Mouse (Mus musculus): ENCODE data around the gene Lrriq1. TPM values are rescaled to one million over a fixed set of nuclear protein-coding genes. Genes with fewer than 3 reads are reported as not detected.

The Lrriq1 gene
- 93.0 TPM for polyA plus RNA-seq (2014; fragmentation: Illumina TruSeq; extraction: RNeasy Lipid Tissue Mini Kit (QIAGEN cat#74804); ENCODE audit: low read depth, low replicate concordance)

GRCm38 (mm10) chr10:103235707-103236459, at the start of gene Lrriq1:
Lrriq1 (minus strand) TSS chr10:103236322.

DNA sequence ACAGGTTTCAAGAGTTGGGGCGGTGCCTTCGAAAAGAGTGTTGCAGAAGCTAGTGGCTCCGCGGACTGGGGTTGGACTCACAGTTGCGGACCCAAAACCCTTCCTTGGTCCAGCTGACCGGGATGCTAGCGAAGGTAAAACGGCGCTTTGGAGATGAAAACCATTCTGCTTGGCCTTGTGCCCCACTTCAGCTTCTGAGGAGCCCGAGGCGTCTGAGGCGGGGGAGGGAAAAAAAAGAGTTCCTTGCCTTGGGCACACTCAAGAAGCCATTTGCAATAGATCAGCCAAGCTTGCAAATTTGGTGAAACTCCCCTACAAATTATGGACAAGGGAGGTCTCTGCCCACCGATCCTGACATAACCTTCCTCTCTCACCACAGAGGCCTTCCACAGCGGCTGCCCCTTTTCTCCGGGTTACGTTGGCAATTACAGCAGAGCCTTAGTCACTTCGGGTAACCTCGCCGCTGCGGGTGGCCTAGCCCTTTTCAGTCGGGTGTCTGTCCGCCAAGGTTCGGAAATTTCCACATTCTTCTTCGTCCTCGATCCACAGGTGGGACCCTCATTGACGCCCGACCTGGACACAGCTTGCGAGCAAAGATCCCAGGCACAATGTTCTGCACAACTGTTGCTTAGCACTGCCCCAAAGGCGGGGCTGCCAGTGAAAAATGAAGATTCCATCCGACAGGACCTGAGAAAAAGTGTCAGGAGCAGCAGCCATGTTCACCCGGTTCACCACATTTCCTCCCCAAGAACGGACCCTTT, 206.2 kb downstream of the Lrriq1 start, which contains the start of gene Alx1:
Gene Alx1, minus strand, starts transcription at position 486 of the 761 bp plus-strand sequence.

Other genes with a start within 250 kb of the Lrriq1 start
- gene Alx1, start 206.1 kb downstream of the Lrriq1 start, polyA plus RNA-seq (2014; fragmentation: Illumina TruSeq; extraction: RNeasy Lipid Tissue Mini Kit (QIAGEN cat#74804); ENCODE audit: low read depth, low replicate concordance), result 23.8 TPM
- 0.10 TPM for gene Slc6a15, start 131.5 kb upstream of the Lrriq1 start, polyA plus RNA-seq (2014; fragmentation: Illumina TruSeq; extraction: RNeasy Lipid Tissue Mini Kit (QIAGEN cat#74804); ENCODE audit: low read depth, low replicate concordance)

Measured in testis, adult 10 weeks (tissue).